Comparison of ENCODE assay signal across 8 mouse cellular contexts in genomic region chr3:32910071-32910551, GRCm38 (mm10).
DNase-seq lines count a peak whose midpoint lies in the region; ATAC-seq and TF ChIP-seq lines count a peak whose summit lies in the region.
"Had no signal": no experiment of that assay in that cellular context is flagged by ENCODE, and none has a peak within 500 bp of the region (broad histone marks: within the 10 kb centered on the region; RNA-seq: fewer than 3 reads in every experiment).

No protein-coding gene starts in this region.

- no peak overlapping the region for H3K4me2 ChIP-seq in midbrain, embryonic 13.5 days (replicated peaks)
- H3K4me2 ChIP-seq in forebrain, embryonic 13.5 days = no peak overlapping the region
- H3K4me2 ChIP-seq in midbrain, postnatal 0 days (ENCODE audit: low read depth, low read length, poor library complexity, severe bottlenecking) = no peak overlapping the region
- H3K4me2 ChIP-seq: lung, embryonic 15.5 days had no signal

- no peak overlapping the region for H3K4me3 ChIP-seq in midbrain, embryonic 10.5 days
- no peak overlapping the region for H3K4me3 ChIP-seq in midbrain, embryonic 13.5 days (replicated peaks)
- H3K4me3 ChIP-seq in forebrain, embryonic 13.5 days = no peak overlapping the region
- no peak overlapping the region for H3K4me3 ChIP-seq in midbrain, postnatal 0 days (ENCODE audit: low read depth, low read length)
- H3K4me3 ChIP-seq: lung, embryonic 15.5 days had no signal

- no peaks in the 10 kb centered on the region for H3K27me3 ChIP-seq in midbrain, embryonic 10.5 days (ENCODE audit: low read depth, poor library complexity, severe bottlenecking)
- H3K27me3 ChIP-seq in midbrain, embryonic 13.5 days = no peaks in the 10 kb centered on the region
- no peaks in the 10 kb centered on the region for H3K27me3 ChIP-seq in forebrain, embryonic 13.5 days
- no peaks in the 10 kb centered on the region for H3K27me3 ChIP-seq in midbrain, postnatal 0 days (ENCODE audit: insufficient read depth, low read length)
- H3K27me3 ChIP-seq: lung, embryonic 15.5 days had no signal

- no peaks in the 10 kb centered on the region for H3K9me3 ChIP-seq in midbrain, embryonic 10.5 days (replicated peaks)
- H3K9me3 ChIP-seq in midbrain, embryonic 13.5 days = no peaks in the 10 kb centered on the region
- 0 out of 2 replicates have a peak, but pooled peaks cover under 1% of the 10 kb centered on the region for H3K9me3 ChIP-seq in forebrain, embryonic 13.5 days (replicated peaks)
- H3K9me3 ChIP-seq in midbrain, postnatal 0 days (ENCODE audit: low read length) = no peaks in the 10 kb centered on the region
- H3K9me3 ChIP-seq: lung, embryonic 15.5 days had no signal

- 66% methylated on average over 7 of the region's 7 CpGs for WGBS in midbrain, embryonic 10.5 days
- WGBS in midbrain, embryonic 13.5 days = 72% methylated on average over 7 of the region's 7 CpGs
- WGBS in forebrain, embryonic 13.5 days = 71% methylated on average over 7 of the region's 7 CpGs
- 73% methylated on average over 7 of the region's 7 CpGs for WGBS in midbrain, postnatal 0 days

- no peak overlapping the region for H3K9ac ChIP-seq in midbrain, embryonic 13.5 days (replicated peaks)
- no peak overlapping the region for H3K9ac ChIP-seq in forebrain, embryonic 13.5 days
- no peak overlapping the region for H3K9ac ChIP-seq in midbrain, postnatal 0 days (replicated peaks; ENCODE audit: low read length, poor library complexity, severe bottlenecking)
- H3K9ac ChIP-seq: lung, embryonic 15.5 days had no signal

- H3K36me3 ChIP-seq in midbrain, embryonic 10.5 days = peaks cover 17% of the 10 kb centered on the region
- peaks cover 16% of the 10 kb centered on the region for H3K36me3 ChIP-seq in midbrain, embryonic 13.5 days
- peaks cover 14% of the 10 kb centered on the region for H3K36me3 ChIP-seq in forebrain, embryonic 13.5 days (ENCODE audit: poor library complexity, severe bottlenecking)
- H3K36me3 ChIP-seq in midbrain, postnatal 0 days (ENCODE audit: insufficient read depth, low read length) = peaks cover 17% of the 10 kb centered on the region

- peaks cover 11% of the 10 kb centered on the region for H3K4me1 ChIP-seq in midbrain, embryonic 10.5 days
- 0 out of 2 replicates have a peak, but pooled peaks cover 4% of the 10 kb centered on the region for H3K4me1 ChIP-seq in midbrain, embryonic 13.5 days (replicated peaks)
- H3K4me1 ChIP-seq in forebrain, embryonic 13.5 days = peaks cover 21% of the 10 kb centered on the region
- H3K4me1 ChIP-seq in midbrain, postnatal 0 days (ENCODE audit: insufficient read depth, low read length) = no peaks in the 10 kb centered on the region
- H3K4me1 ChIP-seq: lung, embryonic 15.5 days had no signal

- no peak for ATAC-seq in midbrain, embryonic 13.5 days
- peak; percentile 78 for ATAC-seq in forebrain, embryonic 13.5 days
- peak; percentile 77; the same call in 1 of the 2 replicates for ATAC-seq in midbrain, postnatal 0 days (ENCODE audit: low FRiP score)
- no peak for ATAC-seq in erythroid progenitor cell, adult 5-6 weeks (replicated peaks; ENCODE audit: low FRiP score, poor library complexity, severe bottlenecking)

- TF ChIP-seq CTCF in midbrain, postnatal 0 days (IDR thresholded peaks at IDR 0.05) = peak; percentile 84

- peak; percentile 30 for DNase-seq in midbrain, embryonic 10.5 days (ENCODE audit: low spot score)
- peak; percentile 16 to 26 for DNase-seq in kidney, postnatal 4 days
- DNase-seq in midbrain, postnatal 0 days (ENCODE audit: low spot score) = peak; percentile 76
- DNase-seq in ovary, postnatal 36 days (ENCODE audit: low spot score) = no peak

- no peak overlapping the region for H3K27ac ChIP-seq in midbrain, embryonic 10.5 days (replicated peaks)
- no peak overlapping the region for H3K27ac ChIP-seq in midbrain, embryonic 13.5 days
- H3K27ac ChIP-seq in forebrain, embryonic 13.5 days = no peak overlapping the region
- no peak overlapping the region for H3K27ac ChIP-seq in midbrain, postnatal 0 days (ENCODE audit: low read depth, low read length)
- H3K27ac ChIP-seq: lung, embryonic 15.5 days had no signal

Comparison
In these comparisons a context has a peak if more than half of its experiments do, and no peak if none do; other contexts are left out.
1. ATAC-seq: peak in forebrain, embryonic 13.5 days (single experiment) and midbrain, postnatal 0 days (single experiment); none in midbrain, embryonic 13.5 days (single experiment) and erythroid progenitor cell, adult 5-6 weeks (single experiment).